Mouse (Mus musculus): Measurements from ENCODE around the gene Dnajc10. TPM values are rescaled to one million over a fixed set of nuclear protein-coding genes. Genes with fewer than 3 reads are reported as not detected.

The Dnajc10 gene
- polyA plus RNA-seq, 1 experiment from 2014 or later = 22.9 TPM

- Histone ChIP-seq H3K27me3 (replicated peaks; ENCODE audit: control insufficient read depth, insufficient read depth, low read length) (no peaks in the 10 kb centered on the region), H3K9ac (ENCODE audit: low read depth, low read length) (no peak overlapping the region), H3K27ac (ENCODE audit: low read depth, low read length) (no peak overlapping the region), H3K4me2 (replicated peaks; ENCODE audit: low read depth) (no peak overlapping the region), H3K36me3 (ENCODE audit: control insufficient read depth, insufficient read depth) (no peaks in the 10 kb centered on the region), H3K4me3 (ENCODE audit: low read depth, low read length) (no peak overlapping the region), H3K9me3 (ENCODE audit: control insufficient read depth) (no peaks in the 10 kb centered on the region), H3K4me1 (replicated peaks; ENCODE audit: control insufficient read depth, insufficient read depth, low read length) (no peaks in the 10 kb centered on the region)
- 25% methylated on average over 7 of the region's 7 CpGs for WGBS
- no peak for ATAC-seq
- no peak for TF ChIP-seq CTCF (IDR thresholded peaks at IDR 0.05; ENCODE audit: low read depth)
These were observed 80.8 kb downstream of the Dnajc10 start for GRCm38 (mm10) chr2:80396057-80396456.

GRCm38 (mm10) chr2:80396864-80397263 is 81.6 kb downstream of the Dnajc10 start:
- Histone ChIP-seq H3K4me2 (replicated peaks; ENCODE audit: low read depth) (no peak overlapping the region), H3K4me1 (replicated peaks; ENCODE audit: control insufficient read depth, insufficient read depth, low read length) (no peaks in the 10 kb centered on the region), H3K27ac (ENCODE audit: low read depth, low read length) (no peak overlapping the region), H3K9ac (ENCODE audit: low read depth, low read length) (no peak overlapping the region), H3K36me3 (ENCODE audit: control insufficient read depth, insufficient read depth) (no peaks in the 10 kb centered on the region), H3K4me3 (ENCODE audit: low read depth, low read length) (no peak overlapping the region), H3K27me3 (replicated peaks; ENCODE audit: control insufficient read depth, insufficient read depth, low read length) (no peaks in the 10 kb centered on the region), H3K9me3 (ENCODE audit: control insufficient read depth) (no peaks in the 10 kb centered on the region)
- ATAC-seq = no peak
- WGBS = 48% methylated on average over 3 of the region's 3 CpGs
- no peak for TF ChIP-seq CTCF (IDR thresholded peaks at IDR 0.05; ENCODE audit: low read depth)

GRCm38 (mm10) chr2:80398595-80399099 is 83.4 kb downstream of the Dnajc10 start:
- TF ChIP-seq CTCF (IDR thresholded peaks at IDR 0.05; ENCODE audit: low read depth) = no peak
- H3K4me3 ChIP-seq (ENCODE audit: low read depth, low read length) = no peak overlapping the region
- no peak for ATAC-seq
- H3K27me3 ChIP-seq (replicated peaks; ENCODE audit: control insufficient read depth, insufficient read depth, low read length) = no peaks in the 10 kb centered on the region
- H3K36me3 ChIP-seq (ENCODE audit: control insufficient read depth, insufficient read depth) = no peaks in the 10 kb centered on the region
- no peak overlapping the region for H3K9ac ChIP-seq (ENCODE audit: low read depth, low read length)
- H3K27ac ChIP-seq (ENCODE audit: low read depth, low read length) = no peak overlapping the region
- H3K4me1 ChIP-seq (replicated peaks; ENCODE audit: control insufficient read depth, insufficient read depth, low read length) = no peaks in the 10 kb centered on the region
- no peaks in the 10 kb centered on the region for H3K9me3 ChIP-seq (ENCODE audit: control insufficient read depth)
- 49% methylated on average over 3 of the region's 3 CpGs for WGBS
- H3K4me2 ChIP-seq (replicated peaks; ENCODE audit: low read depth) = no peak overlapping the region

Other genes with a start within 250 kb of the Dnajc10 start
- 14.5 and 15.6 TPM in 2 replicates for gene Pde1a, start 186.0 kb upstream of the Dnajc10 start, polyA plus RNA-seq (2015; fragmentation: Nextera tagmentation; extraction: Ambion mirVana)
- not detected in 2 replicates for gene Prdx6b, start 23.0 kb upstream of the Dnajc10 start, polyA plus RNA-seq (2015; fragmentation: Nextera tagmentation; extraction: Ambion mirVana)
- 1.1 and 1.2 TPM in 2 replicates for gene Frzb, start 132.2 kb downstream of the Dnajc10 start, polyA plus RNA-seq (2015; fragmentation: Nextera tagmentation; extraction: Ambion mirVana)